Mouse (Mus musculus): ENCODE results near the gene D10Jhu81e.

DNA sequence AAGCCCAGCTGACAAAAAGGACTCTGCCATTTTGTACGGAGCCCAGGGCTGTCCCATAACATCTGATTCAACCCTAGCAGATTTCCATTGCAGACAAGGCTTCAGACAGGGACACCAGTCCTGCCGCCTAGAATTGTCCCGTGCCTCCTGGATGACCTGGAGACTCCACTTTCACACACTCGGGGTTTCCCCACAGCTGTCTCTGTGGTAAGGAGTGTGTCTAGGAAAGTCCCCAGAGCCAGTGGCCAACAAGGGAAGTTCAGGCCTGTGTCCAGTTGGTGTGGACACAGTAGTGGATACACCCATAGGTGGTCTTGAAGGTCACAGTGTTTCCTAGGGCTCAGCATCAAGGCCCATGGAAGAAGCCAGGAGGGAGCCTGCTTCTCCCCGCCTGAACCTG is 33.6 kb downstream of the D10Jhu81e start:
- no peak for TF ChIP-seq POLR2A (IDR thresholded peaks at IDR 0.05; ENCODE audit: insufficient read depth, low read length)
- TF ChIP-seq CTCF (IDR thresholded peaks at IDR 0.05; ENCODE audit: low read depth, low read length), result no peak
- TF ChIP-seq EP300 (IDR thresholded peaks at IDR 0.05; ENCODE audit: insufficient read depth, low read depth, low read length), result no peak

Data from ES-Bruce4 (cell line).